Mouse (Mus musculus): ENCODE data around the gene Nlk. TPM values are rescaled to one million over a fixed set of nuclear protein-coding genes. Genes with fewer than 3 reads are reported as not detected.

Gene Nlk
- polyA plus RNA-seq (2016; fragmentation: Nextera tagmentation; extraction: Ambion mirVana), result 18.5 and 21.1 TPM in 2 replicates

GRCm38 (mm10) chr11:78696777-78697752, at the start of gene Nlk:
Nlk (minus strand) TSS chr11:78697373.
- no peaks in the 10 kb centered on the region for H3K9me3 ChIP-seq (replicated peaks)
- peaks cover 34% of the 10 kb centered on the region for H3K4me1 ChIP-seq
- peak within 1 kb of the TSS; percentile 92 for H3K4me3 ChIP-seq
- H3K36me3 ChIP-seq, result peaks cover 10% of the 10 kb centered on the region
- WGBS, result under 1% methylated on average over 60 of the region's 65 CpGs
- peak within 1 kb of the TSS; percentile 95 for H3K27ac ChIP-seq (replicated peaks)
- peak; percentile 99 for DNase-seq (ENCODE audit: low spot score)
- peaks cover 5% of the 10 kb centered on the region; the same call in 1 of the 2 replicates for H3K27me3 ChIP-seq (ENCODE audit: low read depth, poor library complexity, severe bottlenecking)

GRCm38 (mm10) chr11:78746264-78746663, 49.1 kb upstream of the Nlk start:
- H3K36me3 ChIP-seq, result peaks cover 23% of the 10 kb centered on the region
- no peaks in the 10 kb centered on the region for H3K27me3 ChIP-seq (ENCODE audit: low read depth, poor library complexity, severe bottlenecking)
- 92% methylated on average over 7 of the region's 7 CpGs for WGBS

GRCm38 (mm10) chr11:78745475-78745874, 48.3 kb upstream of the Nlk start:
- 74% methylated on average over 4 of the region's 4 CpGs for WGBS

More at GRCm38 (mm10) chr11:78746264-78746663, 49.1 kb upstream of the Nlk start:
- H3K4me3 ChIP-seq, result no peak overlapping the region
- no peak overlapping the region for H3K27ac ChIP-seq (replicated peaks)
- H3K4me1 ChIP-seq, result peaks cover 11% of the 10 kb centered on the region
- no peak for DNase-seq (ENCODE audit: low spot score)
- no peaks in the 10 kb centered on the region for H3K9me3 ChIP-seq (replicated peaks)

GRCm38 (mm10) chr11:78742461-78742860, 45.3 kb upstream of the Nlk start:
- WGBS, result 82% methylated on average over 3 of the region's 3 CpGs
- no peaks in the 10 kb centered on the region for H3K36me3 ChIP-seq
- H3K4me1 ChIP-seq, result peaks cover 6% of the 10 kb centered on the region
- no peak for DNase-seq (ENCODE audit: low spot score)
- no peaks in the 10 kb centered on the region for H3K9me3 ChIP-seq (replicated peaks)
- H3K4me3 ChIP-seq, result no peak overlapping the region
- H3K27me3 ChIP-seq (ENCODE audit: low read depth, poor library complexity, severe bottlenecking), result no peaks in the 10 kb centered on the region
- no peak overlapping the region for H3K27ac ChIP-seq (replicated peaks)

More at GRCm38 (mm10) chr11:78745475-78745874, 48.3 kb upstream of the Nlk start:
- no peak for DNase-seq (ENCODE audit: low spot score)
- Histone ChIP-seq H3K27me3 (ENCODE audit: low read depth, poor library complexity, severe bottlenecking) (no peaks in the 10 kb centered on the region), H3K9me3 (replicated peaks) (no peaks in the 10 kb centered on the region), H3K4me3 (no peak overlapping the region), H3K27ac (replicated peaks) (no peak overlapping the region), H3K4me1 (peaks cover 3% of the 10 kb centered on the region), H3K36me3 (peaks cover 23% of the 10 kb centered on the region)

GRCm38 (mm10) chr11:78741958-78742357, 44.8 kb upstream of the Nlk start:
- Histone ChIP-seq H3K4me1 (peaks cover 11% of the 10 kb centered on the region), H3K27ac (replicated peaks) (no peak overlapping the region), H3K36me3 (no peaks in the 10 kb centered on the region), H3K27me3 (ENCODE audit: low read depth, poor library complexity, severe bottlenecking) (no peaks in the 10 kb centered on the region), H3K4me3 (no peak overlapping the region), H3K9me3 (replicated peaks) (no peaks in the 10 kb centered on the region)
- no peak for DNase-seq (ENCODE audit: low spot score)
- WGBS, result 63% methylated on average over 7 of the region's 7 CpGs

GRCm38 (mm10) chr11:78739361-78739760, 42.2 kb upstream of the Nlk start:
- peaks cover 18% of the 10 kb centered on the region for H3K4me1 ChIP-seq
- H3K9me3 ChIP-seq (replicated peaks), result no peaks in the 10 kb centered on the region
- H3K27ac ChIP-seq (replicated peaks), result no peak overlapping the region
- H3K4me3 ChIP-seq, result no peak overlapping the region
- peaks cover 19% of the 10 kb centered on the region; the same call in 1 of the 2 replicates for H3K27me3 ChIP-seq (ENCODE audit: low read depth, poor library complexity, severe bottlenecking)
- no peaks in the 10 kb centered on the region for H3K36me3 ChIP-seq
- DNase-seq (ENCODE audit: low spot score), result no peak

GRCm38 (mm10) chr11:78736877-78737408, 39.8 kb upstream of the Nlk start:
- peaks cover 15% of the 10 kb centered on the region for H3K4me1 ChIP-seq
- no peak overlapping the region for H3K4me3 ChIP-seq
- peaks cover 24% of the 10 kb centered on the region; the same call in 1 of the 2 replicates for H3K27me3 ChIP-seq (ENCODE audit: low read depth, poor library complexity, severe bottlenecking)
- H3K27ac ChIP-seq (replicated peaks), result no peak overlapping the region
- no peaks in the 10 kb centered on the region for H3K9me3 ChIP-seq (replicated peaks)
- no peaks in the 10 kb centered on the region for H3K36me3 ChIP-seq
- peak; percentile 27 for DNase-seq (ENCODE audit: low spot score)
- WGBS, result 50% methylated on average over 3 of the region's 3 CpGs

- peaks cover 24% of the 10 kb centered on the region; the same call in 1 of the 2 replicates for H3K27me3 ChIP-seq (ENCODE audit: low read depth, poor library complexity, severe bottlenecking)
- WGBS, result 82% methylated on average over 1 of the region's 1 CpGs
- no peak overlapping the region for H3K4me3 ChIP-seq
- no peaks in the 10 kb centered on the region for H3K9me3 ChIP-seq (replicated peaks)
- H3K36me3 ChIP-seq, result no peaks in the 10 kb centered on the region
- H3K27ac ChIP-seq (replicated peaks), result no peak overlapping the region
- peaks cover 15% of the 10 kb centered on the region for H3K4me1 ChIP-seq
- DNase-seq (ENCODE audit: low spot score), result no peak
Observed at GRCm38 (mm10) chr11:78735168-78735567, 38.0 kb upstream of the Nlk start.

- no peaks in the 10 kb centered on the region for H3K9me3 ChIP-seq (replicated peaks)
- no peak for DNase-seq (ENCODE audit: low spot score)
- peaks cover 24% of the 10 kb centered on the region; the same call in 1 of the 2 replicates for H3K27me3 ChIP-seq (ENCODE audit: low read depth, poor library complexity, severe bottlenecking)
- H3K4me3 ChIP-seq, result no peak overlapping the region
- no peaks in the 10 kb centered on the region for H3K36me3 ChIP-seq
- no peak overlapping the region for H3K27ac ChIP-seq (replicated peaks)
- 88% methylated on average over 6 of the region's 6 CpGs for WGBS
- H3K4me1 ChIP-seq, result peaks cover 13% of the 10 kb centered on the region
Observed at GRCm38 (mm10) chr11:78732619-78733018, 35.4 kb upstream of the Nlk start.

GRCm38 (mm10) chr11:78730902-78731301, 33.7 kb upstream of the Nlk start:
- 42% methylated on average over 2 of the region's 2 CpGs for WGBS
- no peaks in the 10 kb centered on the region for H3K4me1 ChIP-seq
- H3K4me3 ChIP-seq, result no peak overlapping the region
- no peak overlapping the region for H3K27ac ChIP-seq (replicated peaks)
- DNase-seq (ENCODE audit: low spot score), result no peak
- no peaks in the 10 kb centered on the region for H3K9me3 ChIP-seq (replicated peaks)
- peaks cover 21% of the 10 kb centered on the region; the same call in 1 of the 2 replicates for H3K27me3 ChIP-seq (ENCODE audit: low read depth, poor library complexity, severe bottlenecking)
- no peaks in the 10 kb centered on the region for H3K36me3 ChIP-seq

- DNase-seq (ENCODE audit: low spot score), result no peak
- Histone ChIP-seq H3K4me1 (no peaks in the 10 kb centered on the region), H3K4me3 (no peak overlapping the region), H3K27me3 (ENCODE audit: low read depth, poor library complexity, severe bottlenecking) (no peaks in the 10 kb centered on the region), H3K27ac (replicated peaks) (no peak overlapping the region), H3K36me3 (no peaks in the 10 kb centered on the region), H3K9me3 (replicated peaks) (no peaks in the 10 kb centered on the region)
- 82% methylated on average over 4 of the region's 4 CpGs for WGBS
Observed at GRCm38 (mm10) chr11:78728041-78728440, 30.9 kb upstream of the Nlk start.

- no peaks in the 10 kb centered on the region for H3K9me3 ChIP-seq (replicated peaks)
Observed at GRCm38 (mm10) chr11:78726366-78726765, 29.2 kb upstream of the Nlk start.

GRCm38 (mm10) chr11:78724792-78725191, 27.6 kb upstream of the Nlk start:
- 83% methylated on average over 1 of the region's 1 CpGs for WGBS
- no peak overlapping the region for H3K27ac ChIP-seq (replicated peaks)
- no peak for DNase-seq (ENCODE audit: low spot score)
- no peak overlapping the region for H3K4me3 ChIP-seq
- H3K36me3 ChIP-seq, result no peaks in the 10 kb centered on the region
- no peaks in the 10 kb centered on the region for H3K27me3 ChIP-seq (ENCODE audit: low read depth, poor library complexity, severe bottlenecking)
- H3K9me3 ChIP-seq (replicated peaks), result no peaks in the 10 kb centered on the region
- H3K4me1 ChIP-seq, result no peaks in the 10 kb centered on the region

More at GRCm38 (mm10) chr11:78726366-78726765, 29.2 kb upstream of the Nlk start:
- 81% methylated on average over 3 of the region's 3 CpGs for WGBS
- Histone ChIP-seq H3K4me3 (no peak overlapping the region), H3K36me3 (no peaks in the 10 kb centered on the region), H3K27ac (replicated peaks) (no peak overlapping the region), H3K27me3 (ENCODE audit: low read depth, poor library complexity, severe bottlenecking) (no peaks in the 10 kb centered on the region), H3K4me1 (no peaks in the 10 kb centered on the region)
- DNase-seq (ENCODE audit: low spot score), result no peak
